Comparison of ENCODE assay signal across 8 mouse cellular contexts in genomic region chr8:106150653-106151000, GRCm38 (mm10). TPM values are rescaled to one million over a fixed set of nuclear protein-coding genes. Genes with fewer than 3 reads are reported as not detected.
DNase-seq lines count a peak whose midpoint lies in the region; ATAC-seq and TF ChIP-seq lines count a peak whose summit lies in the region.

No protein-coding gene starts in this region.

- no peak for TF ChIP-seq CTCF in heart, adult 2 months (IDR thresholded peaks at IDR 0.05)
- no peak for TF ChIP-seq CTCF in C2C12 (IDR thresholded peaks at IDR 0.05; ENCODE audit: control insufficient read depth, insufficient read depth, insufficient read length)

- H3ac ChIP-seq in C2C12 (ENCODE audit: control insufficient read depth, insufficient read length, low read depth): peak overlapping the region; percentile 77

- peak overlapping the region; percentile 83 for H3K4me2 ChIP-seq in forebrain, embryonic 15.5 days (replicated peaks)
- peak overlapping the region; percentile 91 for H3K4me2 ChIP-seq in liver, embryonic 15.5 days

- no peak for ATAC-seq in forebrain, embryonic 15.5 days (replicated peaks)
- ATAC-seq in liver, embryonic 15.5 days (ENCODE audit: insufficient read depth): peak; percentile 33

- H3K27me3 ChIP-seq in heart, adult 2 months (ENCODE audit: control insufficient read depth, insufficient read depth, low read length): no peaks in the 10 kb centered on the region
- no peaks in the 10 kb centered on the region for H3K27me3 ChIP-seq in C2C12 (ENCODE audit: control insufficient read depth, insufficient read depth, insufficient read length)
- H3K27me3 ChIP-seq in forebrain, embryonic 15.5 days: no peaks in the 10 kb centered on the region
- no peaks in the 10 kb centered on the region for H3K27me3 ChIP-seq in liver, embryonic 15.5 days

- H3K4me3 ChIP-seq in heart, adult 2 months: peak overlapping the region; percentile 71
- peak overlapping the region; percentile 73 for H3K4me3 ChIP-seq in C2C12 (ENCODE audit: insufficient read depth, poor library complexity, severe bottlenecking)
- H3K4me3 ChIP-seq in forebrain, embryonic 15.5 days: peak overlapping the region; percentile 90
- H3K4me3 ChIP-seq in liver, embryonic 15.5 days (replicated peaks): peak overlapping the region; percentile 70

- TF ChIP-seq POLR2A in heart, adult 2 months (IDR thresholded peaks at IDR 0.05; ENCODE audit: insufficient read depth, low read depth, low read length): no peak

- H3K27ac ChIP-seq in heart, adult 2 months: peak overlapping the region; percentile 69
- H3K27ac ChIP-seq in forebrain, embryonic 15.5 days (replicated peaks): peak overlapping the region; percentile 41; the same call in 1 of the 2 replicates
- H3K27ac ChIP-seq in liver, embryonic 15.5 days (replicated peaks): peak overlapping the region; percentile 48

- H3K4me1 ChIP-seq in heart, adult 2 months (ENCODE audit: control insufficient read depth, insufficient read depth, low read length): peaks cover 1% of the 10 kb centered on the region
- peaks cover 19% of the 10 kb centered on the region for H3K4me1 ChIP-seq in forebrain, embryonic 15.5 days
- H3K4me1 ChIP-seq in liver, embryonic 15.5 days (replicated peaks): peaks cover 34% of the 10 kb centered on the region

- no peaks in the 10 kb centered on the region; the same call in 1 of the 2 replicates for H3K79me2 ChIP-seq in heart, adult 2 months (replicated peaks; ENCODE audit: control insufficient read depth, insufficient read depth, low read length)
- H3K79me2 ChIP-seq in C2C12 (ENCODE audit: control insufficient read depth, insufficient read depth): peaks cover 21% of the 10 kb centered on the region

- WGBS in heart, adult 2 months: 20% methylated on average over 8 of the region's 8 CpGs
- 20% methylated on average over 8 of the region's 8 CpGs for WGBS in forebrain, embryonic 15.5 days
- WGBS in liver, embryonic 15.5 days (ENCODE audit: insufficient replicate concordance): 12% methylated on average over 8 of the region's 8 CpGs

- H3K36me3 ChIP-seq in heart, adult 2 months (ENCODE audit: control insufficient read depth, insufficient read depth, low read length): no peaks in the 10 kb centered on the region
- H3K36me3 ChIP-seq in C2C12 (ENCODE audit: control insufficient read depth, insufficient read depth): no peaks in the 10 kb centered on the region
- peaks cover 11% of the 10 kb centered on the region; the same call in 1 of the 2 replicates for H3K36me3 ChIP-seq in forebrain, embryonic 15.5 days
- H3K36me3 ChIP-seq in liver, embryonic 15.5 days (replicated peaks): no peaks in the 10 kb centered on the region; the same call in 1 of the 2 replicates

- peaks cover 4% of the 10 kb centered on the region for H3K79me3 ChIP-seq in C2C12 (ENCODE audit: low read depth)

- no peak for TF ChIP-seq EP300 in heart, adult 2 months (IDR thresholded peaks at IDR 0.05; ENCODE audit: insufficient read depth, low read depth, low read length)

- H3K9ac ChIP-seq in heart, adult 2 months (ENCODE audit: low read depth, low read length): peak overlapping the region; percentile 79
- H3K9ac ChIP-seq in forebrain, embryonic 15.5 days (replicated peaks): peak overlapping the region; percentile 89
- H3K9ac ChIP-seq in liver, embryonic 15.5 days: peak overlapping the region; percentile 65

- H3K9me3 ChIP-seq in forebrain, embryonic 15.5 days: no peaks in the 10 kb centered on the region
- no peaks in the 10 kb centered on the region for H3K9me3 ChIP-seq in liver, embryonic 15.5 days (replicated peaks)

- DNase-seq in heart, adult 2 months: no peak
- no peak for DNase-seq in heart, adult 8-10 months (ENCODE audit: low spot score)
- no peak for DNase-seq in right cerebral cortex, postnatal 14 days
- no peak for DNase-seq in adrenal gland, postnatal 36 days
- DNase-seq in embryo, embryonic 11 days: no peak

- intact Hi-C loops in heart, adult 2 months (cut with DNase I): loop anchor here (5.0 kb wide), 1 partner anchor 62 kb away; the partner anchor contains the start of genes Prmt7 and Slc7a6os

TF ChIP-seq in C2C12, 6 proteins besides CTCF, POLR2A, EP300 and RAD21:
- TF ChIP-seq USF1 (IDR thresholded peaks at IDR 0.05; ENCODE audit: low read depth) (no peak), FOSL1 (IDR thresholded peaks at IDR 0.05; ENCODE audit: insufficient read depth, low read length, poor library complexity, severe bottlenecking) (no peak), MYOD1 (IDR thresholded peaks at IDR 0.05; ENCODE audit: control insufficient read depth, insufficient read length, low read depth) (no peak), MAX (IDR thresholded peaks at IDR 0.05) (no peak), CEBPB (IDR thresholded peaks at IDR 0.05; ENCODE audit: low read depth) (no peak), MYOG (IDR thresholded peaks at IDR 0.05; ENCODE audit: control insufficient read depth, extremely low read depth, insufficient read length) (no peak)

RNA-seq across cellular contexts. Expression of gene Pla2g15, which starts 0.4 kb away (rescaled TPM):
- 1 to 10 TPM; 6.5 to 8.6 TPM for total RNA-seq in heart, adult 2 months (2021)
- 8.0 and 8.4 TPM in 2 replicates for polyA plus RNA-seq in heart, adult 2 months (2012; rRNA removed)
- total RNA-seq in heart, adult 8-10 months (2022): 10 to 100 TPM in 1 of 4 experiments, 1 to 10 TPM in 3; 7.7 to 10.0 (median 9.4) TPM
- polyA plus RNA-seq in C2C12 (2012; fragmentation: generic; extraction: Trizol): 13.0 TPM
- 16.6 and 20.1 TPM in 2 replicates for polyA plus RNA-seq in forebrain, embryonic 15.5 days (2015; fragmentation: Nextera tagmentation; extraction: Ambion mirVana)
- polyA plus RNA-seq in liver, embryonic 15.5 days (2015; fragmentation: Nextera tagmentation; extraction: Ambion mirVana): 7.8 and 8.7 TPM in 2 replicates
- 10 to 100 TPM; 17.4 to 29.6 TPM for total RNA-seq in adrenal gland, postnatal 36 days (2021)

RNA-seq across cellular contexts. Expression of gene Esrp2, which starts 13.9 kb away (rescaled TPM):
- total RNA-seq in heart, adult 2 months (2021): under 1 TPM; 0.31 to 0.52 TPM
- polyA plus RNA-seq in heart, adult 2 months (2012; rRNA removed): 0.29 and 1.1 TPM in 2 replicates
- total RNA-seq in heart, adult 8-10 months (2022): under 1 TPM; 0.23 to 0.81 (median 0.42) TPM
- 0.04 TPM for polyA plus RNA-seq in C2C12 (2012; fragmentation: generic; extraction: Trizol)
- polyA plus RNA-seq in forebrain, embryonic 15.5 days (2015; fragmentation: Nextera tagmentation; extraction: Ambion mirVana): 0.06 and 0.23 TPM in 2 replicates
- 13.3 and 17.0 TPM in 2 replicates for polyA plus RNA-seq in liver, embryonic 15.5 days (2015; fragmentation: Nextera tagmentation; extraction: Ambion mirVana)
- total RNA-seq in adrenal gland, postnatal 36 days (2021): 1 to 10 TPM; 1.1 to 3.5 TPM

RNA-seq across cellular contexts. Expression of gene Slc7a6, which starts 18.0 kb away (rescaled TPM):
- 10 to 100 TPM; 10.2 to 10.8 TPM for total RNA-seq in heart, adult 2 months (2021)
- polyA plus RNA-seq in heart, adult 2 months (2012; rRNA removed): 14.7 and 17.4 TPM in 2 replicates
- total RNA-seq in heart, adult 8-10 months (2022): 10 to 100 TPM in 1 of 4 experiments, 1 to 10 TPM in 3; 6.9 to 10.8 (median 9.6) TPM
- polyA plus RNA-seq in C2C12 (2012; fragmentation: generic; extraction: Trizol): 21.3 TPM
- 62.2 and 69.2 TPM in 2 replicates for polyA plus RNA-seq in forebrain, embryonic 15.5 days (2015; fragmentation: Nextera tagmentation; extraction: Ambion mirVana)
- polyA plus RNA-seq in liver, embryonic 15.5 days (2015; fragmentation: Nextera tagmentation; extraction: Ambion mirVana): 5.1 and 6.0 TPM in 2 replicates
- total RNA-seq in adrenal gland, postnatal 36 days (2021): 10 to 100 TPM; 28.4 to 33.1 TPM
